Mouse (Mus musculus) hindbrain, embryonic 15.5 days (tissue): ENCODE data around the gene Cdc25b. TPM values are rescaled to one million over a fixed set of nuclear protein-coding genes. Genes with fewer than 3 reads are reported as not detected.
A peak's percentile ranks its signal among the peaks of the same experiment; 100 is the strongest.
"Not testable (repeated sequence)": the region's sequence is repeated elsewhere in the genome, so short reads cannot be mapped to it uniquely, and the experiment has no call there.

ENCODE experiments used
- ATAC-seq: fragments of 200-750 bp; cut with Nextera tagmentation; 2 replicates; pipeline ENCODE4 v1.8.0; 2017; ENCODE audit warnings: low read depth, moderate number of reproducible peaks, moderate TSS enrichment; ENCODE audit not compliant: low FRiP score
- H3K27ac ChIP-seq: fragments of 300-500 bp; sonication (generic); replicated peaks from 2 replicates; pipeline ENCODE4 v1.5.1; 2015; ENCODE audit warnings: mild to moderate bottlenecking, inconsistent platforms
- H3K27me3 ChIP-seq: fragments of 300-500 bp; sonication (generic); 2 replicates; pipeline ENCODE4 v1.6.1; 2015; ENCODE audit warnings: control low read depth, inconsistent platforms
- H3K36me3 ChIP-seq: fragments of 300-500 bp; sonication (generic); 2 replicates; pipeline ENCODE4 v1.6.1; 2015; ENCODE audit warnings: control low read depth, inconsistent platforms
- H3K4me1 ChIP-seq: fragments of 300-500 bp; sonication (generic); replicated peaks from 2 replicates; pipeline ENCODE4 v1.6.1; 2015; ENCODE audit warnings: control low read depth, inconsistent platforms
- H3K4me2 ChIP-seq: fragments of 300-500 bp; sonication (generic); 2 replicates; pipeline ENCODE4 v1.6.1; 2015; ENCODE audit warnings: moderate library complexity, mild to moderate bottlenecking, inconsistent platforms
- H3K4me3 ChIP-seq: fragments of 300-500 bp; sonication (generic); 2 replicates; pipeline ENCODE4 v1.5.1; 2015; ENCODE audit warnings: mild to moderate bottlenecking, inconsistent platforms
- H3K9ac ChIP-seq: fragments of 300-500 bp; sonication (generic); 2 replicates; pipeline ENCODE4 v1.6.1; 2015; ENCODE audit warnings: inconsistent platforms
- H3K9me3 ChIP-seq: fragments of 300-500 bp; sonication (generic); 2 replicates; pipeline ENCODE4 v1.6.1; 2016; ENCODE audit warnings: control low read depth, inconsistent platforms
- WGBS: fragments of 180-500 bp; shearing (Covaris S2); methylation state at CpG from one replicate; pipeline ENCODE4 v1.1.7; 2015; 5-methylcytosine and 5-hydroxymethylcytosine counted together
- polyA plus RNA-seq: library from polyadenylated mRNA; unstranded; fragments of >200 nt; fragmentation: Nextera tagmentation; extraction: Ambion mirVana; gene quantifications from 2 replicates; pipeline ENCODE4 v1.2.1, GENCODE M21; 2015

Gene Cdc25b
- polyA plus RNA-seq, 1 experiment from 2014 or later = 29.2 TPM

- ATAC-seq = no peak
- H3K9ac ChIP-seq = no peak overlapping the region
These were observed 33.3 kb downstream of the Cdc25b start for GRCm38 (mm10) chr2:131220030-131220429.

DNA sequence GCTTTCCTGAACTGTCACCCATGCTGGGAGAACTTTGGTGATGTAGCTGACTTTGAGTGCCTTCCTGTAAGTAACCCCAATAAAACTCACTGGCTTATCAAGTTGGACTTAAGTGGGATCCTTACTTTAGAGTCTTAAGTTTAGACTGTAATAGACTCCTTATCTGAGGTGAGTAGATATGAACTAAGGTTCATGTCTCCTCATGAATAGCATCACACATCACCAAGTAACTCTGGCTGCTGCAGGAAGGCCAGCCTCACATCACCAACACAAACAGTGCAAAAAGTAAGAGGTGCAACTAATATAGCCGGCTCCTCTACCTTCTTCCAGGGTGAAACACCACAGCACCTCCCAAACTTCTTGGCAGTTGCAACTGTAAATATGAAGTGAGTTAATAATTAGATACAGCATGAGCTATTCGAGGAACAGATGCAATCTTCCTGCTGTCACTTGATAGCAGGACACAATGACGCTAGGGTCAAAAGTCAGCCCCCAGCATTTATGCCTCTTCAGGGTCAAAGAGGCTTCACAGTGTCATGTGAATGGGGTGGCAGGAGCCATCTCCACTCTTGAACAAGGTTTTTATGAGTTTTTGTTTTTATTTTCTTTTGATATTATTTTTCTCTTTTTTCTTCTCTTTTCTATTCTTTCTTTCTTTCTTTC, 35.2 kb downstream of the Cdc25b start:
- Histone ChIP-seq H3K4me1 (no peaks in the 10 kb centered on the region), H3K27me3 (no peaks in the 10 kb centered on the region), H3K36me3 (no peaks in the 10 kb centered on the region), H3K9me3 (no peaks in the 10 kb centered on the region), H3K4me2 (no peak overlapping the region), H3K4me3 (no peak overlapping the region), H3K27ac (no peak overlapping the region), H3K9ac (no peak overlapping the region)
- ATAC-seq = no peak
- 79% methylated on average over 3 of the region's 3 CpGs for WGBS

More at GRCm38 (mm10) chr2:131220030-131220429, 33.3 kb downstream of the Cdc25b start:
- WGBS = 86% methylated on average over 4 of the region's 4 CpGs
- H3K36me3 ChIP-seq = no peaks in the 10 kb centered on the region
- H3K27me3 ChIP-seq = no peaks in the 10 kb centered on the region
- H3K4me1 ChIP-seq = no peaks in the 10 kb centered on the region
- H3K4me2 ChIP-seq = no peak overlapping the region
- no peaks in the 10 kb centered on the region for H3K9me3 ChIP-seq
- H3K27ac ChIP-seq = no peak overlapping the region
- no peak overlapping the region for H3K4me3 ChIP-seq

- Histone ChIP-seq H3K4me2 (no peak overlapping the region), H3K27ac (no peak overlapping the region), H3K9ac (no peak overlapping the region), H3K4me1 (no peaks in the 10 kb centered on the region), H3K9me3 (no peaks in the 10 kb centered on the region), H3K27me3 (no peaks in the 10 kb centered on the region), H3K4me3 (no peak overlapping the region), H3K36me3 (no peaks in the 10 kb centered on the region)
- no peak for ATAC-seq
- whole genome bisulfite sequencing = 50% methylated on average over 5 of the region's 5 CpGs
These were observed 35.8 kb downstream of the Cdc25b start for GRCm38 (mm10) chr2:131222562-131222961.

DNA sequence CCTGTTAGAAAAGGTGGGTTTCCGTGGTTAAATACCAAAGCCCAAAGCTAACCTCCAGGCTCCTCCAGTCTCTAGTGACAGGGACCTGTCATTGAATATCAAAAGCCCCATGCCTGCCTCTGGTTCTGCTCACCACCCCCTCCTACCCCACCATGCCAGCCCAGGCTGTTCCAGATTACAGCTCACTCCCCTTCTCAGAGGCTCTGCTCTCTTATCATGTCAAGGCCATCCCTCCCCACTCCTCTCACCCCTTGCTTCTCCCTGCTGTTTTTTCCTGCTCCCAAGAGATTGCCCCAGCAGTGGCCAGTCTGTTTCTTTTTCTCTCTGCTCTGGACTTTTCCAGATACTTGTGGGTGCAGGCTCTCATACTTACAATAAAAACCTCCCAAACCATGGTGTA, 36.8 kb downstream of the Cdc25b start:
- H3K27ac ChIP-seq = no peak overlapping the region
- no peaks in the 10 kb centered on the region for H3K4me1 ChIP-seq
- no peak overlapping the region for H3K4me2 ChIP-seq
- H3K9me3 ChIP-seq = no peaks in the 10 kb centered on the region
- no peaks in the 10 kb centered on the region for H3K36me3 ChIP-seq
- 55% methylated on average over 1 of the region's 1 CpGs for WGBS
- no peak for ATAC-seq
- H3K9ac ChIP-seq = no peak overlapping the region
- H3K27me3 ChIP-seq = no peaks in the 10 kb centered on the region
- H3K4me3 ChIP-seq = no peak overlapping the region

GRCm38 (mm10) chr2:131225178-131225577, 38.4 kb downstream of the Cdc25b start:
- Histone ChIP-seq H3K4me2 (no peak overlapping the region), H3K4me1 (no peaks in the 10 kb centered on the region), H3K27ac (no peak overlapping the region), H3K4me3 (no peak overlapping the region), H3K36me3 (no peaks in the 10 kb centered on the region), H3K27me3 (no peaks in the 10 kb centered on the region), H3K9me3 (no peaks in the 10 kb centered on the region), H3K9ac (no peak overlapping the region)
- WGBS = 86% methylated on average over 6 of the region's 6 CpGs
- no peak for ATAC-seq

- not testable (repeated sequence) for H3K4me2 ChIP-seq, H3K9ac ChIP-seq, H3K4me1 ChIP-seq, H3K9me3 ChIP-seq, H3K36me3 ChIP-seq, ATAC-seq, H3K27me3 ChIP-seq, H3K27ac ChIP-seq, H3K4me3 ChIP-seq
- 83% methylated on average over 2 of the region's 2 CpGs for WGBS
These were observed 39.9 kb downstream of the Cdc25b start for GRCm38 (mm10) chr2:131226669-131227068.

- WGBS = 89% methylated on average over 3 of the region's 3 CpGs
These were observed 40.5 kb downstream of the Cdc25b start for GRCm38 (mm10) chr2:131227243-131227642.

GRCm38 (mm10) chr2:131232558-131232957, 45.8 kb downstream of the Cdc25b start:
- WGBS = 90% methylated on average over 2 of the region's 2 CpGs
- Histone ChIP-seq H3K36me3 (no peaks in the 10 kb centered on the region), H3K27ac (no peak overlapping the region), H3K9ac (no peak overlapping the region), H3K4me2 (no peak overlapping the region), H3K9me3 (no peaks in the 10 kb centered on the region), H3K27me3 (no peaks in the 10 kb centered on the region), H3K4me3 (no peak overlapping the region), H3K4me1 (peaks cover 20% of the 10 kb centered on the region)
- ATAC-seq = no peak

More at GRCm38 (mm10) chr2:131227243-131227642, 40.5 kb downstream of the Cdc25b start:
- no peak for ATAC-seq
- Histone ChIP-seq H3K4me2 (no peak overlapping the region), H3K4me1 (no peaks in the 10 kb centered on the region), H3K9me3 (no peaks in the 10 kb centered on the region), H3K27ac (no peak overlapping the region), H3K9ac (no peak overlapping the region), H3K27me3 (no peaks in the 10 kb centered on the region), H3K4me3 (no peak overlapping the region), H3K36me3 (no peaks in the 10 kb centered on the region)

GRCm38 (mm10) chr2:131233307-131234126, 46.8 kb downstream of the Cdc25b start, which contains the start of gene Mavs:
TSS of gene Mavs (plus strand) at chr2:131234063.
- no peaks in the 10 kb centered on the region for H3K27me3 ChIP-seq
- peak within 1 kb of the TSS; percentile 14; the same call in 1 of the 2 replicates for H3K27ac ChIP-seq
- H3K9ac ChIP-seq = peak within 1 kb of the TSS; percentile 39

DNA sequence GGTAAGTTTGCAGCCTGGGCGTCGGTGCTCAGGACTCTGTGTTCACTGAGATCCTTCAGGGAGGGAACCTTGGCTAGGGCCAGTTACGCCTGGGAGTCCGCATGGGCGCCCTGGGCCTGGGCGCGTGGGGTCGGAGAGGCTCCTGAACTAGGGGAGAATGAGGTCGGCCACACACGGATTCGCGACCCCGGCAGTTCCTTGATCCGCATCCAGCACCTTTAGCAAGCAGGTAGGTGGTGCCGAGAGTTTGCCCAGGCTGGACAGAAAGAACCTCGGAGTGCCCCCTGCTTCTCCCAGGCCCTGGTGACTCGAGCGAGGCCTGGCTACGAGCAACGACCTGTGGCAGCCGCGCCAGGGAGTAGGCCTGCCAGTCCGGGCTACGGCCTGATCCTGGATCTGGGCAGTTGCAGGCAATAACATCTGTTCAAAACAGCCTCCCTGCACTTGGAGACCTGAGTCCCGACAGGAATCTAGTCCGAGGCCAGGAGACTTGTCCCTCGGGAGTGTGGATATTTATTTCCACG, 47.4 kb downstream of the Cdc25b start:
- Histone ChIP-seq H3K27ac (no peak overlapping the region), H3K36me3 (no peaks in the 10 kb centered on the region), H3K4me3 (peak overlapping the region; percentile 47), H3K4me1 (peaks cover 20% of the 10 kb centered on the region), H3K9me3 (no peaks in the 10 kb centered on the region), H3K4me2 (peak overlapping the region; percentile 83), H3K9ac (peak overlapping the region; percentile 37), H3K27me3 (no peaks in the 10 kb centered on the region)
- 12% methylated on average over 28 of the region's 28 CpGs for WGBS
- ATAC-seq = peak; percentile 20; the same call in 1 of the 2 replicates

More at GRCm38 (mm10) chr2:131233307-131234126, 46.8 kb downstream of the Cdc25b start, which contains the start of gene Mavs:
- no peaks in the 10 kb centered on the region for H3K9me3 ChIP-seq
- H3K4me2 ChIP-seq = peak within 1 kb of the TSS; percentile 83
- no peaks in the 10 kb centered on the region for H3K36me3 ChIP-seq
- peak; percentile 100 for ATAC-seq
- 8% methylated on average over 29 of the region's 29 CpGs for WGBS
- peaks cover 20% of the 10 kb centered on the region for H3K4me1 ChIP-seq
- peak within 1 kb of the TSS; percentile 47 for H3K4me3 ChIP-seq

- ATAC-seq = no peak
- Histone ChIP-seq H3K4me3 (peak overlapping the region; percentile 47; the same call in 1 of the 2 replicates), H3K4me2 (peak overlapping the region; percentile 83), H3K36me3 (no peaks in the 10 kb centered on the region), H3K4me1 (peaks cover 20% of the 10 kb centered on the region), H3K27ac (no peak overlapping the region), H3K9me3 (no peaks in the 10 kb centered on the region), H3K27me3 (no peaks in the 10 kb centered on the region), H3K9ac (no peak overlapping the region)
- 81% methylated on average over 7 of the region's 7 CpGs for WGBS
These were observed 48.4 kb downstream of the Cdc25b start for GRCm38 (mm10) chr2:131234970-131235635.
